ENCODE assay signal across 25 mouse cellular contexts in the genomic region with DNA sequence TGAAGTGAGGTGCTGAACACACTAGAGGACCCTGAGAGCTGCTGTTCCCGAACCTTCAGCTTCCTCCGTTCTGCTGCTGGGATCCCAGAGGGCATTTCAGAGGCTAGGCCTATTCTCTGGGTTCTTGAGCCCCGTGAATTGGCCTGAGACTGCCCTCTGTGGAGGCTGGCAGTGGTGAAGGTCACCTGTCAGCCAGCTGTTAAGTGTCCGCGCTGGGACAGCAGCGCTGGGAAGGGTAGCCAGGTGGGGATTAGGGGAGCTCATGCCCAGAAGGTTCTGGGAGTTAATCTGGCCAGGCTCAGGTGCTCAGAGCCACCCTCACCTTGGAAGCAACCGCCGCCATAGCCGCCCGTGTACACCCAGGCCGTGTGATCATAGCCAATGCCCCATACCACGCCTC.
"Had no signal": no experiment of that assay in that cellular context is flagged by ENCODE, and none has a peak within 500 bp of the region (broad histone marks: within the 10 kb centered on the region; RNA-seq: fewer than 3 reads in every experiment).

No protein-coding gene starts in this region.

- H3K27me3 ChIP-seq: heart, embryonic 13.5 days; heart, embryonic 15.5 days; hindbrain, embryonic 13.5 days; hindbrain, embryonic 15.5 days; limb, embryonic 12.5 days; liver, embryonic 13.5 days; liver, embryonic 15.5 days had no signal

- H3K4me1 ChIP-seq: heart, embryonic 13.5 days; heart, embryonic 15.5 days; hindbrain, embryonic 13.5 days; hindbrain, embryonic 15.5 days; limb, embryonic 10.5 days; limb, embryonic 12.5 days had no signal

- DNase-seq: gastrocnemius, postnatal 14 days; gastrocnemius, postnatal 36 days; heart, adult 11 months; heart, adult 2 months; heart, postnatal 14 days; heart, postnatal 36 days; kidney, adult 18-20 months; kidney, adult 8-10 months; kidney, postnatal 10 days; kidney, postnatal 25 days; liver; liver, embryonic 13.5 days had no signal

- H3K4me2 ChIP-seq: heart, embryonic 11.5 days; heart, embryonic 13.5 days; heart, embryonic 15.5 days; hindbrain, embryonic 13.5 days; hindbrain, embryonic 15.5 days; limb, embryonic 12.5 days; liver, embryonic 11.5 days; liver, embryonic 13.5 days; liver, embryonic 15.5 days had no signal

- H3K9me3 ChIP-seq: heart, embryonic 15.5 days; limb, embryonic 10.5 days had no signal

- H3K4me3 ChIP-seq: heart, adult 2 months; heart, embryonic 13.5 days; heart, embryonic 15.5 days; hindbrain, embryonic 13.5 days; hindbrain, embryonic 15.5 days; layer of hippocampus, adult 2 months; left cerebral cortex, adult 2 months; limb, embryonic 10.5 days; limb, embryonic 12.5 days; liver, embryonic 13.5 days; liver, embryonic 15.5 days had no signal

- ATAC-seq: hindbrain, postnatal 0 days; intestine, postnatal 0 days had no signal

- H3K27ac ChIP-seq: heart, adult 2 months; heart, embryonic 13.5 days; heart, embryonic 15.5 days; hindbrain, embryonic 13.5 days; hindbrain, embryonic 15.5 days; hindbrain, postnatal 0 days; layer of hippocampus, adult 2 months; left cerebral cortex, adult 2 months; limb, embryonic 10.5 days; limb, embryonic 12.5 days; liver, embryonic 13.5 days; liver, embryonic 15.5 days had no signal

- H3K9ac ChIP-seq: heart, embryonic 13.5 days; heart, embryonic 15.5 days; hindbrain, embryonic 13.5 days; hindbrain, embryonic 15.5 days; limb, embryonic 12.5 days; liver, embryonic 13.5 days; liver, embryonic 15.5 days had no signal
